Mouse (Mus musculus): ENCODE data around the gene Btbd35f24. TPM values are rescaled to one million over a fixed set of nuclear protein-coding genes. Genes with fewer than 3 reads are reported as not detected.

Btbd35f24 gene
- not detected in 2 replicates for polyA plus RNA-seq (2012; rRNA removed)

DNA sequence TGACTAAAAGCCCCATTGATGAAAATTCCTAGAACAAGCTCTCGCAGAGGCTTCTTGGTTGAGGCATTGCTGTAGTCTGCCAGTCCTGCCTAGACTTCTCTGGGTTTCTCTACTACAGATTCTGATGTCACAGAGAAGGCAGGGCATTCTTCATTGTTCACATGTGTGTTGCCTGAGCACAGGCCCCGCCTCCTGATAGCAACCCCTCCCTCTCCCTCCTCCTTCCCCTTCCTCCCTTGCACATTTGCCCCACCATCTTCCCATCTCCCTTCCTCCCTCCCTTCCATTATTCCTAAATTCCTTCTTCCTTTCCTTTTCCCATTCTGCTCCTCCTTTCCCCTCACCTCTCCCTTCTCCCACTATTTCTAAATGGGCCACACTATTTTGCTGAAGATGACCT is at the start of gene Btbd35f24:
TSS of gene Btbd35f24 (minus strand) at position 101 of the 400 bp plus-strand sequence.

Other genes with a start within 250 kb of the Btbd35f24 start
- gene Btbd35f23, start 119.0 kb downstream of the Btbd35f24 start, polyA plus RNA-seq (2012; rRNA removed): not detected in 2 replicates
- not detected in 2 replicates for gene Btbd35f11, start 247.9 kb upstream of the Btbd35f24 start, polyA plus RNA-seq (2012; rRNA removed)